Mouse (Mus musculus): ENCODE data around the gene Cep152. TPM values are rescaled to one million over a fixed set of nuclear protein-coding genes. Genes with fewer than 3 reads are reported as not detected.

Cep152 gene
- polyA plus RNA-seq, 1 experiment from 2014 or later = 2.1 TPM

- H3K27me3 ChIP-seq (replicated peaks) = no peaks in the 10 kb centered on the region
These were observed 707 bp downstream of the Cep152 start for GRCm38 (mm10) chr2:125624127-125624685.

GRCm38 (mm10) chr2:125623211-125623610, 1.7 kb downstream of the Cep152 start:
- ATAC-seq (ENCODE audit: low FRiP score) = no peak
- 0 out of 2 replicates have a peak overlapping the region, but pooled peaks have one; percentile 78 for H3K4me3 ChIP-seq (replicated peaks)
- no peaks in the 10 kb centered on the region for H3K9me3 ChIP-seq (replicated peaks)
- WGBS = 95% methylated on average over 15 of the region's 15 CpGs
- no peaks in the 10 kb centered on the region for H3K27me3 ChIP-seq (replicated peaks)
- no peak overlapping the region for H3K9ac ChIP-seq (replicated peaks)
- 0 out of 2 replicates have a peak overlapping the region, but pooled peaks have one; percentile 74 for H3K4me2 ChIP-seq
- H3K4me1 ChIP-seq = peaks cover 24% of the 10 kb centered on the region
- peaks cover 11% of the 10 kb centered on the region for H3K36me3 ChIP-seq
- no peak overlapping the region for H3K27ac ChIP-seq (replicated peaks)

More at GRCm38 (mm10) chr2:125624127-125624685, 707 bp downstream of the Cep152 start:
- H3K36me3 ChIP-seq = peaks cover 6% of the 10 kb centered on the region; the same call in 1 of the 2 replicates
- ATAC-seq (ENCODE audit: low FRiP score) = no peak
- H3K4me3 ChIP-seq (replicated peaks) = peak overlapping the region; percentile 78
- H3K27ac ChIP-seq (replicated peaks) = no peak overlapping the region
- H3K9ac ChIP-seq (replicated peaks) = peak overlapping the region; percentile 64
- peaks cover 24% of the 10 kb centered on the region for H3K4me1 ChIP-seq
- 9% methylated on average over 9 of the region's 9 CpGs for WGBS
- H3K4me2 ChIP-seq = peak overlapping the region; percentile 74
- H3K9me3 ChIP-seq (replicated peaks) = no peaks in the 10 kb centered on the region

- 48% methylated on average over 25 of the region's 25 CpGs for WGBS
These were observed 4.6 kb downstream of the Cep152 start for GRCm38 (mm10) chr2:125620213-125620907.

GRCm38 (mm10) chr2:125615858-125616424, 9.0 kb downstream of the Cep152 start:
- Histone ChIP-seq H3K27ac (replicated peaks) (no peak overlapping the region), H3K9me3 (replicated peaks) (no peaks in the 10 kb centered on the region), H3K9ac (replicated peaks) (no peak overlapping the region), H3K4me3 (replicated peaks) (no peak overlapping the region), H3K4me2 (no peak overlapping the region), H3K27me3 (replicated peaks) (no peaks in the 10 kb centered on the region), H3K36me3 (peaks cover 26% of the 10 kb centered on the region), H3K4me1 (0 out of 2 replicates have a peak, but pooled peaks cover 4% of the 10 kb centered on the region)
- ATAC-seq (ENCODE audit: low FRiP score) = no peak
- WGBS = 88% methylated on average over 8 of the region's 8 CpGs

More at GRCm38 (mm10) chr2:125620213-125620907, 4.6 kb downstream of the Cep152 start:
- H3K27ac ChIP-seq (replicated peaks) = no peak overlapping the region
- H3K9me3 ChIP-seq (replicated peaks) = no peaks in the 10 kb centered on the region
- no peak overlapping the region for H3K9ac ChIP-seq (replicated peaks)
- H3K36me3 ChIP-seq = peaks cover 16% of the 10 kb centered on the region
- ATAC-seq (ENCODE audit: low FRiP score) = no peak
- no peaks in the 10 kb centered on the region for H3K27me3 ChIP-seq (replicated peaks)
- peaks cover 20% of the 10 kb centered on the region for H3K4me1 ChIP-seq
- peak overlapping the region; percentile 29 for H3K4me2 ChIP-seq
- no peak overlapping the region for H3K4me3 ChIP-seq (replicated peaks)

GRCm38 (mm10) chr2:125615440-125615839, 9.5 kb downstream of the Cep152 start:
- Histone ChIP-seq H3K9ac (replicated peaks) (no peak overlapping the region), H3K4me3 (replicated peaks) (no peak overlapping the region), H3K27me3 (replicated peaks) (no peaks in the 10 kb centered on the region), H3K27ac (replicated peaks) (no peak overlapping the region), H3K4me2 (no peak overlapping the region), H3K36me3 (peaks cover 28% of the 10 kb centered on the region), H3K9me3 (replicated peaks) (no peaks in the 10 kb centered on the region), H3K4me1 (no peaks in the 10 kb centered on the region)
- 96% methylated on average over 7 of the region's 7 CpGs for WGBS
- no peak for ATAC-seq (ENCODE audit: low FRiP score)

GRCm38 (mm10) chr2:125606220-125606845, 18.6 kb downstream of the Cep152 start:
- no peak overlapping the region for H3K4me2 ChIP-seq
- ATAC-seq (ENCODE audit: low FRiP score) = no peak
- no peaks in the 10 kb centered on the region for H3K9me3 ChIP-seq (replicated peaks)
- H3K27me3 ChIP-seq (replicated peaks) = no peaks in the 10 kb centered on the region
- no peak overlapping the region for H3K4me3 ChIP-seq (replicated peaks)
- WGBS = 81% methylated on average over 17 of the region's 17 CpGs
- no peak overlapping the region for H3K9ac ChIP-seq (replicated peaks)
- peaks cover 25% of the 10 kb centered on the region for H3K36me3 ChIP-seq
- no peaks in the 10 kb centered on the region for H3K4me1 ChIP-seq
- no peak overlapping the region for H3K27ac ChIP-seq (replicated peaks)

GRCm38 (mm10) chr2:125604646-125605045, 20.3 kb downstream of the Cep152 start:
- no peak overlapping the region for H3K4me3 ChIP-seq (replicated peaks)
- H3K27ac ChIP-seq (replicated peaks) = no peak overlapping the region
- H3K36me3 ChIP-seq = peaks cover 27% of the 10 kb centered on the region
- H3K9ac ChIP-seq (replicated peaks) = no peak overlapping the region
- 81% methylated on average over 7 of the region's 7 CpGs for WGBS
- H3K9me3 ChIP-seq (replicated peaks) = no peaks in the 10 kb centered on the region
- no peaks in the 10 kb centered on the region for H3K4me1 ChIP-seq
- peak; percentile 66; the same call in 1 of the 2 replicates for ATAC-seq (ENCODE audit: low FRiP score)
- no peaks in the 10 kb centered on the region for H3K27me3 ChIP-seq (replicated peaks)
- no peak overlapping the region for H3K4me2 ChIP-seq

- Histone ChIP-seq H3K4me1 (no peaks in the 10 kb centered on the region), H3K36me3 (peaks cover 19% of the 10 kb centered on the region), H3K4me2 (no peak overlapping the region), H3K9me3 (replicated peaks) (no peaks in the 10 kb centered on the region), H3K4me3 (replicated peaks) (no peak overlapping the region), H3K9ac (replicated peaks) (no peak overlapping the region), H3K27ac (replicated peaks) (no peak overlapping the region), H3K27me3 (replicated peaks) (no peaks in the 10 kb centered on the region)
- WGBS = 95% methylated on average over 3 of the region's 3 CpGs
- ATAC-seq (ENCODE audit: low FRiP score) = no peak
These were observed 21.9 kb downstream of the Cep152 start for GRCm38 (mm10) chr2:125602970-125603369.

- WGBS = 84% methylated on average over 4 of the region's 4 CpGs
- H3K27ac ChIP-seq (replicated peaks) = no peak overlapping the region
- H3K27me3 ChIP-seq (replicated peaks) = no peaks in the 10 kb centered on the region
- H3K9me3 ChIP-seq (replicated peaks) = no peaks in the 10 kb centered on the region
- H3K9ac ChIP-seq (replicated peaks) = no peak overlapping the region
- ATAC-seq (ENCODE audit: low FRiP score) = no peak
- H3K4me1 ChIP-seq = no peaks in the 10 kb centered on the region
- H3K4me3 ChIP-seq (replicated peaks) = no peak overlapping the region
- H3K4me2 ChIP-seq = no peak overlapping the region
- peaks cover 22% of the 10 kb centered on the region for H3K36me3 ChIP-seq
These were observed 26.0 kb downstream of the Cep152 start for GRCm38 (mm10) chr2:125598958-125599357.

GRCm38 (mm10) chr2:125598251-125598650, 26.7 kb downstream of the Cep152 start:
- H3K9me3 ChIP-seq (replicated peaks) = no peaks in the 10 kb centered on the region
- H3K4me3 ChIP-seq (replicated peaks) = no peak overlapping the region
- no peak for ATAC-seq (ENCODE audit: low FRiP score)
- no peaks in the 10 kb centered on the region for H3K27me3 ChIP-seq (replicated peaks)
- H3K4me1 ChIP-seq = no peaks in the 10 kb centered on the region
- H3K9ac ChIP-seq (replicated peaks) = no peak overlapping the region
- no peak overlapping the region for H3K4me2 ChIP-seq
- H3K36me3 ChIP-seq = peaks cover 27% of the 10 kb centered on the region
- no peak overlapping the region for H3K27ac ChIP-seq (replicated peaks)
- 86% methylated on average over 6 of the region's 6 CpGs for whole genome bisulfite sequencing

GRCm38 (mm10) chr2:125594786-125595185, 30.1 kb downstream of the Cep152 start:
- Histone ChIP-seq H3K9me3 (replicated peaks) (no peaks in the 10 kb centered on the region), H3K36me3 (peaks cover 11% of the 10 kb centered on the region), H3K4me2 (no peak overlapping the region), H3K4me1 (no peaks in the 10 kb centered on the region), H3K9ac (replicated peaks) (no peak overlapping the region), H3K27ac (replicated peaks) (no peak overlapping the region), H3K4me3 (replicated peaks) (no peak overlapping the region), H3K27me3 (replicated peaks) (no peaks in the 10 kb centered on the region)
- no peak for ATAC-seq (ENCODE audit: low FRiP score)
- WGBS = 72% methylated on average over 12 of the region's 12 CpGs

Measured in neural tube, embryonic 15.5 days (tissue).